Mouse (Mus musculus) c-Kit-positive CD71-positive TER-119-negative erythroid progenitor cells, embryonic 14.5 days (primary cell): ENCODE results near the gene Pomp.
"Not testable (repeated sequence)": the region's sequence is repeated elsewhere in the genome, so short reads cannot be mapped to it uniquely, and the experiment has no call there.

ENCODE experiments used
- DNase-seq: peaks from one replicate; pipeline ENCODE4 v3.0.0-alpha.2; 2013; ENCODE audit warnings: low read depth

Pomp gene

GRCm38 (mm10) chr5:147860076-147860448, 199 bp upstream of the Pomp start:
- no peak for DNase-seq

GRCm38 (mm10) chr5:147868674-147869073, 8.4 kb downstream of the Pomp start:
- DNase-seq: no peak

- no peak for DNase-seq
These were observed 9.3 kb downstream of the Pomp start for GRCm38 (mm10) chr5:147869568-147869967.

GRCm38 (mm10) chr5:147870296-147870695, 10.0 kb downstream of the Pomp start:
- no peak for DNase-seq

- DNase-seq: no peak
These were observed 11.0 kb downstream of the Pomp start for GRCm38 (mm10) chr5:147871091-147871820.

- no peak for DNase-seq
These were observed 14.3 kb downstream of the Pomp start for GRCm38 (mm10) chr5:147874491-147875065.

- no peak for DNase-seq
These were observed 14.9 kb downstream of the Pomp start for GRCm38 (mm10) chr5:147875210-147875609.

GRCm38 (mm10) chr5:147877520-147877919, 17.3 kb downstream of the Pomp start:
- DNase-seq: no peak

GRCm38 (mm10) chr5:147879971-147880682, 19.9 kb downstream of the Pomp start:
- no peak for DNase-seq

GRCm38 (mm10) chr5:147883581-147883980, 23.3 kb downstream of the Pomp start:
- no peak for DNase-seq

GRCm38 (mm10) chr5:147888313-147889297, 28.3 kb downstream of the Pomp start:
- peak; percentile 62 for DNase-seq

GRCm38 (mm10) chr5:147892735-147893134, 32.5 kb downstream of the Pomp start:
- no peak for DNase-seq

- peak; percentile 57 for DNase-seq
These were observed 32.9 kb downstream of the Pomp start for GRCm38 (mm10) chr5:147893143-147893542.

GRCm38 (mm10) chr5:147893766-147894454, 33.6 kb downstream of the Pomp start:
- no peak for DNase-seq

- DNase-seq: peak; percentile 93
These were observed 34.3 kb downstream of the Pomp start, which contains the start of gene Slc46a3 for GRCm38 (mm10) chr5:147894455-147895076. TSS of gene Slc46a3 (minus strand) at chr5:147894815.

- DNase-seq: no peak
These were observed 35.4 kb downstream of the Pomp start for GRCm38 (mm10) chr5:147895436-147896198.

GRCm38 (mm10) chr5:147896501-147896900, 36.2 kb downstream of the Pomp start:
- not testable (repeated sequence) for DNase-seq

- no peak for DNase-seq
These were observed 38.0 kb downstream of the Pomp start for GRCm38 (mm10) chr5:147898254-147898653.

- no peak for DNase-seq
These were observed 38.8 kb downstream of the Pomp start for GRCm38 (mm10) chr5:147898968-147899549.
